Mouse (Mus musculus): ENCODE results near the gene Hoxc10. TPM values are rescaled to one million over a fixed set of nuclear protein-coding genes. Genes with fewer than 3 reads are reported as not detected.

Hoxc10 gene
- polyA plus RNA-seq, 1 experiment from 2014 or later, result not detected

GRCm38 (mm10) chr15:103018636-103019035 lies 52.0 kb downstream of the Hoxc10 start, which contains the start of gene Hoxc4:
Gene Hoxc4, plus strand, starts transcription at chr15:103018934.
- Histone ChIP-seq H3K4me1 (ENCODE audit: insufficient read depth, low read depth, low read length) (no peaks in the 10 kb centered on the region), H3K27me3 (replicated peaks; ENCODE audit: insufficient read depth, low read length) (peaks cover 90% of the 10 kb centered on the region), H3K9ac (replicated peaks; ENCODE audit: low read depth) (no peak within 1 kb of the TSS), H3K4me2 (replicated peaks; ENCODE audit: low read depth, low read length) (no peak within 1 kb of the TSS), H3K36me3 (ENCODE audit: insufficient read depth, low read length) (no peaks in the 10 kb centered on the region), H3K9me3 (ENCODE audit: low read length) (no peaks in the 10 kb centered on the region), H3K27ac (ENCODE audit: low read length) (no peak within 1 kb of the TSS), H3K4me3 (ENCODE audit: low read depth, low read length) (no peak within 1 kb of the TSS)
- TF ChIP-seq CTCF (IDR thresholded peaks at IDR 0.05), result no peak
- no peak for TF ChIP-seq EP300 (IDR thresholded peaks at IDR 0.05)
- WGBS, result 31% methylated on average over 9 of the region's 9 CpGs
- ATAC-seq (no peak), DNase-seq (ENCODE audit: low spot score) (no peak)

GRCm38 (mm10) chr15:103020899-103021418 lies 54.4 kb downstream of the Hoxc10 start:
- ATAC-seq (no peak), DNase-seq (ENCODE audit: low spot score) (no peak)
- TF ChIP-seq CTCF (IDR thresholded peaks at IDR 0.05) (no peak), EP300 (IDR thresholded peaks at IDR 0.05) (no peak)
- H3K9me3 ChIP-seq (ENCODE audit: low read length), result no peaks in the 10 kb centered on the region
- H3K27ac ChIP-seq (ENCODE audit: low read length), result no peak overlapping the region
- peaks cover 86% of the 10 kb centered on the region for H3K27me3 ChIP-seq (replicated peaks; ENCODE audit: insufficient read depth, low read length)
- no peak overlapping the region for H3K4me3 ChIP-seq (ENCODE audit: low read depth, low read length)
- H3K9ac ChIP-seq (replicated peaks; ENCODE audit: low read depth), result no peak overlapping the region
- H3K36me3 ChIP-seq (ENCODE audit: insufficient read depth, low read length), result no peaks in the 10 kb centered on the region
- no peak overlapping the region for H3K4me2 ChIP-seq (replicated peaks; ENCODE audit: low read depth, low read length)
- WGBS, result 4% methylated on average over 8 of the region's 8 CpGs
- no peaks in the 10 kb centered on the region for H3K4me1 ChIP-seq (ENCODE audit: insufficient read depth, low read depth, low read length)

MicroRNAs encoded within 50 kb of the gene (microRNA counts, 519-probe panel; counts per million panel counts)
- not detected for microRNA mmu-miR-615-3p
- microRNA mmu-miR-615-5p, result not detected

Small RNAs within 50 kb of the gene (microRNA-seq; reads per million reads assigned to microRNA genes)
- gene Mir196a-2, result 10.5 reads per million, percentile 23 among the genes with 10 or more reads in this experiment
- 7.6 reads per million, percentile 19 among the genes with 10 or more reads in this experiment for gene Mir615

Other genes with a start within 250 kb of the Hoxc10 start
- gene Calcoco1, start 244.6 kb upstream of the Hoxc10 start, polyA plus RNA-seq (2015; fragmentation: Nextera tagmentation; extraction: Ambion mirVana), result 92.3 and 99.4 TPM in 2 replicates
- not detected in 2 replicates for gene Hoxc13, start 45.7 kb upstream of the Hoxc10 start, polyA plus RNA-seq (2015; fragmentation: Nextera tagmentation; extraction: Ambion mirVana)
- not detected in 2 replicates for gene Hoxc12, start 30.0 kb upstream of the Hoxc10 start, polyA plus RNA-seq (2015; fragmentation: Nextera tagmentation; extraction: Ambion mirVana)
- not detected in 2 replicates for gene Hoxc11, start 12.4 kb upstream of the Hoxc10 start, polyA plus RNA-seq (2015; fragmentation: Nextera tagmentation; extraction: Ambion mirVana)
- gene Hoxc5, start 647 bp downstream of the Hoxc10 start, polyA plus RNA-seq (2015; fragmentation: Nextera tagmentation; extraction: Ambion mirVana), result 0.23 TPM in 1 of 2 replicates, not detected in the other
- gene Hoxc9, start 9.6 kb downstream of the Hoxc10 start, polyA plus RNA-seq (2015; fragmentation: Nextera tagmentation; extraction: Ambion mirVana), result not detected in 2 replicates
- not detected in 2 replicates for gene Hoxc8, start 23.8 kb downstream of the Hoxc10 start, polyA plus RNA-seq (2015; fragmentation: Nextera tagmentation; extraction: Ambion mirVana)
- not detected in 2 replicates for gene Hoxc6, start 31.5 kb downstream of the Hoxc10 start, polyA plus RNA-seq (2015; fragmentation: Nextera tagmentation; extraction: Ambion mirVana)
- 0.21 and 0.23 TPM in 2 replicates for gene Hoxc4, start 52.1 kb downstream of the Hoxc10 start, polyA plus RNA-seq (2015; fragmentation: Nextera tagmentation; extraction: Ambion mirVana)
- 10.5 and 12.2 TPM in 2 replicates for gene Smug1, start 200.3 kb downstream of the Hoxc10 start, polyA plus RNA-seq (2015; fragmentation: Nextera tagmentation; extraction: Ambion mirVana)

All from lung, postnatal 0 days (tissue).